Mouse (Mus musculus): ENCODE data around the gene Parp1.
"Not testable (repeated sequence)": the region's sequence is repeated elsewhere in the genome, so short reads cannot be mapped to it uniquely, and the experiment has no call there.

The Parp1 gene

DNA sequence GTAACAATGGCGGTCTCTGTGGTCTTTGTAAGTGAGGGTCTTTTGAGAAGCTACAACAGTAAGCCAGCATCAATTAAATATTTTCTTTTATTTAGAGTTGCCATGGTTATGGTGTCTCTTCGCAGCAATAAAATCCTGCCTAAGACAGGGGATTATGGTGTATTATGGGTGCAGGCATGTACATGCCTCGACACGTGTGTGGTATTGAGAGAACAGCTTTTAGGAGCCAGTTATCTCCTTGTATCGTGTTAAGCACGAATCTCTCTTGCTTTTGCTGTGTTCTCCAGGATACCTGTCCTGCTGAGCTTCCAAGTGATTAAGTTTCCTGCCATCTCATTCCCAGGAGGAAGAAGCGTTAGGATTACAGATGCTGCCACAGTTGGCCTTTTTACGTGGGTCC lies 9.3 kb upstream of the Parp1 start:
- no peak for DNase-seq (ENCODE audit: low read depth, low spot score)

DNA sequence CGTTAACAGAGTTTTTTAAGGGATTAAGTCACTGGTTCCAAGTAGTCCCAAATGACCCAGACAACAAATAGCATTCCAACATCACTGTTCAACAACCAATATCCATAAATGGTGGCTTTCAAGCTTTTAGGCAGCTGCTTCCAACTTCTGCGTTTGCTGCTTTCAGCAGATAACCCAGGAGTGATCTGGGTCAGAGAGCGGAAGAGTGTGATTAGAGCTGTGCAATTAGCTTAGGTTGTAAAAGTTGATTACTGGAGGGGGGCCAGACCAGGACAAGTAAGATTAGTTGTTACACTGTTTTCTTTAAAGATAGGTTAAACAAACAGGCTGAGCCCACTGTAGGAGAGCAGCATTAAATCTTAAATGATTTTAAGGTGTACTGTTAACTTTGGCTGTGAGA lies 7.5 kb upstream of the Parp1 start:
- no peak for DNase-seq (ENCODE audit: low read depth, low spot score)

DNA sequence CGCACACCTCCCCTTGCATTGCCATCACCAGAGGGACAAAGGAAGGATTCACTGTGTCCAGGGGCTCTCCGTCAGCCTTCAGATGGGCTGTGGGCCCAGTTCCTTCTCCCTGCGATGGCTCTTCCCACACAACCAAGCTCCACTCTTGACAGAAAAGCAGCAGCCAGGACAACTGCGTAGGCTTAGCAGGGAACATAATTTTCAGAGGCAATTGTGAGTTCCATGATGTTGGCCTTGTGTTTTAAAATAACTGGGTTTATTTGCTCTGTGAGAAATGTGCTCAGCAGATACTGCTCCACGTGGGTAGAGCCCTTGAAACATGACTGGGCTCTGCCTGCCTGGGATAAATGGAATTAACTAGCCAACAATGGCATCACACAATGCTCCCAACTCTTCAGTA lies 3.8 kb upstream of the Parp1 start:
- DNase-seq (ENCODE audit: low read depth, low spot score), result no peak

DNA sequence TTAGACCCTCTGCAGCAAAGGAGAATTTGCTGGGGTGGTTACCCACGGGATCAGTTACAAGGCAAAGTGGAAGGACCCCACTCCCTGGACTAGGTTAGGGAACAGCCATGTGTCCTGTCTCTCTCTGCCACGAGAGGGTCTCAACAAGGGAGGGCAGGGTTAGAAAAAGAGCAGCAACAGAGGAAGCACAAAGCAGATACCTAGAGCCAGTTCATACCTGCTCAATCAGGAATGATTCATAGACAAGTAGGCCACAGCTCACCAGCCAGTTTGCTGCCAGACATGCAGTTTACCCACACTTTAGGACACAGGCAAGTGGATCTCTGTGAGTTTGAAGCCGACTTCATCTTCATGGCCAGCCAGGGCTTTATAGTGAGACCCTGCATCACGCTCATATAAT lies 963 bp upstream of the Parp1 start:
- no peak for DNase-seq (ENCODE audit: low read depth, low spot score)

DNA sequence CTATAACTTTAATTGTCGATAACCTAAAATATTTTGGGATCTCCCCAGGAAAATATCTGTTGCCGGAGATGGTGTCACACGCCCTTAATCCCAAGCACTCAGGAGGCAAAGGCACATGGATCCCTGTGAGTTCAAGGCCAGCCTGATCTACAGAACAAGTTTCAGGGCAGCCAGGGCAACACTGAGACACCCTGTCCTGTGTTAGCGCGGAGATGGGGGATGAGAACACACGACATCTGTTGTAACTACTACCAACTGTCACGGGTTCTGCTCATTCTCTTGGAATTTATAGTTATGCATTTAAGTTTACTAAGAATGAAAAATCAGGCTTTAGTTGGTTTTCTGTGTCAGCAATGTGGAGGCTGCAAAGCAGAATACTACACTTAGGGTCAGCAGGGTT lies 476 bp upstream of the Parp1 start:
- DNase-seq (ENCODE audit: low read depth, low spot score), result no peak

DNA sequence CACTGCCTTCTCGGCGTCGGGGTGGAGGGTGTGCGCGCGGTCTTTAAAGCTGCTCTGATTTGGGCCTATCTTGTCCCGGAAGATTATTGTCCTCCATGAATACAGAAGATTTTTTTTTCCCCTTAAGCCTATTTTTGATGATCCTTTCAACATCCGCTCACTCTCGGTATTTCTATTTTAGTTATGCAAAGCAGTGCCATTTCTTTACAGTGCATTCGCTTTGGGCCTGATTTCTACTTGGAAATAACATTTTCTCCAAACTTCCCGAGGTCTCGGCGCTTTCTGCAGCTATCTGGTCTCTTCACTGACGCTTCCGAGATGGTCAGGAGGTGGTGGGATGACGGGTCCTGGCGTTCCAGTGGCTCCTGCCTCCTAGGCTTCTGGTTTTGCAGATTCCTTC lies 729 bp downstream of the Parp1 start:
- DNase-seq (ENCODE audit: low read depth, low spot score), result no peak

DNA sequence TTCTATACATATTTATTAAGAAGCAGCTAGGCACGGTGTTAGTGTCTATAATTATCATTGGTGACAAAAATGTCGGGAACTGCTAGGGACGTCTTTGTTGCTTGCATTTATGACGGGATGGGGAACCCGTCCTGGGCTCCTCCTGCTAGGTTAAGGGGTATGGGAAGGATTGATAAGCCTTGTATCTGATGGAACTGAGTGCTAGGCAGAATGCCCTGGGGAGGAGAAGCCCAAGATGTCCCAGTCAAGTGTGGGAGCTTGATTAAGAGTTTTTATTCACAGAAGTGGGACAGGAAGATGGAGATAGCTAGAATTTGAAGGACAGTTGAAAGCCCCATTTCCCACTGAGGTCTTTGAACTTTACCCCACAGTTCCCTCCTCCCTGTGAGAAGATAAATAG lies 1.5 kb downstream of the Parp1 start:
- DNase-seq (ENCODE audit: low read depth, low spot score), result no peak

DNA sequence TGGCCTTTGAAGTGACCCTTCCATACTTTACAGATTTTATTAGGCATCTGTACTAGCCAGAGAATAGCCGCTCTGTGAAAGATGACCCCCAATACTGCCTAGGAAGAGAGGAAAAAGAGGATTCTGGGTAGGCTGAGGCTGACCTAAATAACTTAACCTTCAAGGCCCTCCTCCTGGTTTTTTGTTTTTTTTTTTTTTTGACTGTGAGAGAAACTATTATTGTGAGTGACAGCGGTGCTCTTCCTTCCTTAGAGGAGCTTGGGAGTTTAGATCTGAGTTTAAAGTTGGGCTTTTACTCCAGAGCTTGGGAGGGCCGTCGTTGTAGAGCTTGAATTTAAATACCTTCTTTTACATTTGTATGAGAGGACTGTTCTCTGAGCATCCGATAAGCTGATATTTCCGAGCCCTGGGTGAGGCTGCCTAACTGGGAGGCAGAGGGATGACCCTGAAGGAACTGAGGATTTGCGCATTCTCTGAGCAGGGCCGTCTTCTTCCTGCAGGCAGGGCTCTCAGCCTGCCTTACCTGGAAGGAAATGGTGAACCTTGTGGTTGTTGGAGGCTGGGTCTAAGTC lies 2.4 kb downstream of the Parp1 start:
- DNase-seq (ENCODE audit: low read depth, low spot score), result no peak

DNA sequence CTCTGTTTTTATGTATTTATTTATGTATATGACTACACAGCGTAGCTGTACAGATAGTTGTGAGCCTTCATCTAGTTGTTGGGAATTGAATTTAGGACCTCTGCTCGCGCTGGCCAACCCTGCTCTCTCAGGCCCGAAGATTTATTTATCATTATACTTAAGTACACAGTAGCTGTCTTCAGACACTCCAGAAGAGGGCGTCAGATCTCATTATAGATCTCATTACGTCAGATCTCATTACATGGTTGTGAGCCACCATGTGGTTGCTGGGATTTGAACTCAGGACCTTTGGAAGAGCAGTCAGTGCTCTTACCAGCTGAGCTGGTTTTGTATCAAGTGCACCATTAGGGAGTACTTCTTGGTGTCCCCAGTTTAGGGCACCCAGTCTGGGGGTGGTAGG lies 3.0 kb downstream of the Parp1 start:
- DNase-seq (ENCODE audit: low read depth, low spot score), result not testable (repeated sequence)

DNA sequence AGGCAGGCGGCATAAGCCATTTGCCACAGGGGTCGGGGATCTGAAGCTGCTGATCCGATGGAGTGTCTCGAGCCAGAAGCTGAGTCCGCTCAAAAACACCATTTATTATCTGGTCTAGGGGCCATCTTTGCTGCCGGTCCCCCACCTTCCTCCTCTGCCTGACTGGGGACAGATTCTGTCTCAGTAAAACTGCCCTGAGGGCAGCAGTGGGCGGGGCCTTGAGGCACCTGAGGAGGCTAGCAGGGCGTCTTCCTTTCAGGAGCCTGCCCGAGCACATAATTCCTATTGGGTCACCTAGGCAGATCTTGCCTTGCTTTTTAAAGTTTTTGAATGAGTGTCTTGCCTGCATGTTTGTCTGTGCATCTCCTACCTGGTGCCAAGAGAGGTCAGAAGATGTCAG lies 3.4 kb downstream of the Parp1 start:
- no peak for DNase-seq (ENCODE audit: low read depth, low spot score)

DNA sequence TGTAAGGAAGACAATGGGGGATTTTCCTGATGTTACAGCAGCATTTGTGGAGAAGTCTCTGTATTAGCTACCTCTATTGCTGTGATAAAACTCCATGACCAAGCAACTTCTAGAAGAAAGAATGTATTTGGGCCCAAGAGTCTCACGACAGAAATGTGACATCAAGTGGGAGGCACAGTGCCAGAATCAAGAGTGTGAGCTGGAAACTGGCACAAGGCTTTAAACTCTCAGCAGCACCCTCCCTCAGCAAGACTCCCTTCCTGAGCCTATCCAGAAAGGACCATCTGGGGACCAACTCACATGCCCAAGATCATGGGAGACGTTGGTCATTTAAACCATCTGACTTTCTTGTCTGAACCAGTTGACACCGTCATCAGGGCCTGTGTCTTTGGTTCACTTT lies 7.8 kb downstream of the Parp1 start:
- no peak for DNase-seq (ENCODE audit: low read depth, low spot score)

DNA sequence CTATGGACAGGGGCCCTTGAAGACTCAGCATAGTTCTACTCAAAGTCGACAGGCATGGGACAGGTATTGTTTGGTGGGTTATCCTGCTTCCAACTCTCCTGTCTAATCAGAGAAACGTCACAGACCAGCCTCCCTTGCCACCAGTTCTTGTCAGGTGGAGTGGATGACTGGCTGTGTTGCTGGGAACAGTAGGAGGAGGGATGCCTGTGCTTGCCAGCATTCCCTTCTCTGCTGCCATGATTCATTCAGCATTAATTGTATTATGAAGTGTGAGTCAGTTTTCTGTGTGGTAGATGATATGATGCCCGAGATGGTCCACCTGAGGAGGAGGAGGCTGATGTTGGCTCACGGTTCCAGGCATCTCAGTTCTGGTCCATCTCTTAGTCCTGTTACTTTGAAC lies 9.1 kb downstream of the Parp1 start:
- DNase-seq (ENCODE audit: low read depth, low spot score), result no peak

DNA sequence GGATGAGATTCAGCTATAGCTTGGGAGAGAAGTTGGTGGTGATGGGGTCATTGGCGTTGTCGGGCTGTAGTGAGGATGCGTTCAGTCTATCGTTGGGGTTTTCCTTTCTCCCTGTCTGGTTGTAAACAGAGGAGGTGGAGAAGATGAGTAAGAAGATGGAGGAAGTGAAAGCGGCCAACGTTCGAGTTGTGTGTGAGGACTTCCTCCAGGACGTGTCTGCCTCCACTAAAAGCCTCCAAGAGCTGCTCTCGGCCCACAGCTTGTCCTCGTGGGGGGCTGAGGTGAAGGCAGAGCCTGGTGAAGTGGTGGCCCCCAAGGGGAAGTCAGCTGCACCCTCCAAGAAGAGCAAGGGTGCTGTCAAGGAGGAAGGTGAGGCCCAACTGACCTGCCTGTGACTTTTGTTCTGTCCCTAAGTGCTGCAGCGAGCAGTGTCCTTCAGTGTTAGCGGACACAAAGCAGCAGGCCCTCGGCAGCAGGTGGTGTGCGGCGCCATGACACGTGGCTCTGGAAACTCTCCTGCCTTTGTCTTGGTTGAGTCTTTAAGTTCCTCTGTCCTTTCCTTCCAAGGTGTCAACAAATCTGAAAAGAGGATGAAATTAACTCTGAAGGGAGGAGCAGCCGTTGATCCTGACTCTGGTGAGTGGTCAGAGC lies 19.2 kb downstream of the Parp1 start:
- DNase-seq (ENCODE audit: low read depth, low spot score), result no peak

DNA sequence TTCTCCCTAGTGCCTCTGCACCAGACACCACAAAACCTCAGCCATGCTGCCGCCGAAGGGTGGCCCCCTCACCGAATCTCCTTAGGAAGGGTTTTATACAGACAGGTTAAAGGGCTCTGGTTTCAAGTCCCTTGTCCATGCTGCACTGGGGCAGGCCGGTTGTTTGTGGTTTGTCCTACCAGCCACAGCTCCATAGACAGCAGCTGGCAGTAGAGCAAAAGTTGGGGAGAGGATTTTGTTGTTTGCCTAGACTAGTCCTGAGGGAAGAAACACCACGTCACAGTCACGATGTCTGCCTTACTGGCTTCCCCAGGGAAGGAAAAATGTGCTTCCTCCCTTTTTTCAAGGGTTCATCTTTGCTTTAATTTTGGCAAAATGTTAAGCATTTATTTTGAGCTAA lies 31.9 kb downstream of the Parp1 start:
- no peak for DNase-seq (ENCODE audit: low read depth, low spot score)

DNA sequence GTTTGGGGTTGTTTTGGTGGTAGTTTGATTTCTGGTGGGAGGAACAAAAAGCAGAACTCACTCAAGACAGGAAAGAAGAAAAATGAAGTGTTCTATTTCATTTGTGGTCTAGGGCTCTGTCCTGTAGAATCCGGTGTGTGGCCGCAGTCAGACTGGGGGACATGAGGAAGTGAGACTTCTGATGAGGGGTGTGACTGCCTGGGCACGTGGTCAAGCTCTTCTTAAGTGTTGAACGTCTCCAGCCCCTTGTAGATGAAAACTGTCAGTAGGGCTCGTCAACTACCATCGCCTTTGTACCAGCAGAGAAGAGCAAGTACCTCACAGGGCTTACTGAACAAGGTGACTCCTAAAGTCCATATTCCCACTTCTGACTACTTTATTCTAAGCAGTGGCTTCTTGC lies 33.1 kb downstream of the Parp1 start:
- DNase-seq (ENCODE audit: low read depth, low spot score), result no peak

DNA sequence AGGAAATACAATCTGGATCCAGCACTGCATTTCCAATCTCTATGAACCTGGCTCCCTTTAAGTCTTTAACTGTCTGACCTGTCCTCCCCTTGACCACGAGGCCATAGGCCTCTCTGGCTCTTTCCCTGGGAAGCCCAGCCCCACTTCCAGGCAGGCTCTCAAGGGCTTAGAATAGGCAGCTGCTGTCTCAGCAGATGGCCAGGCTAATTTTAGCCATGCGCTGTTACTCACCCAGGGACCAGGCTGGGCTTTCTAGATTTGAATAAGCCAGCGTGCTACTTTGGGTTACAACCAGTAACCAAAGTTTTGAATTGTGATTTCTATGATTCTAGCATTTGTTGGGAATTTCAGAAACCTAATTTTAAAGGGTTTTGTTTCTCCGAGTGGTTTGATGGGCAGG lies 35.9 kb downstream of the Parp1 start:
- no peak for DNase-seq (ENCODE audit: low read depth, low spot score)

DNA sequence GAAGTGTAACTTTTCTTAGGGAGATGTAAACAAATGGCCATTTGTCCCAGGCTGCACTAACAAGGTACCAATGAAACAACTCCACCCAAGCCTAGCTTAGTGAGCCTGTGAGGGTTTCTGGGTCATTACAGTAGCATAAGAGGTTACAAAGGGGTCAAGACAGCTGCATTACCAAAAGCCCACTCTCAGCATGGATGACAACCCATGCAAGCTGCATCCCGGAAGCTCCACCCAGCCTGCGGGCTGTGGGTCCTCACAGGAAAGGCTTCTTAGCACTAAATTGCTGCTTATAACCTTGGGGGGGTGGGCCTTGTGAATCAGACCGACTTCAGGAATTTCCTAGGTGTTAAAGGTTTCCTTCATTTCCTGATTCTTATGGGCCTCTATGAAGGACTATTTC lies 37.4 kb downstream of the Parp1 start:
- DNase-seq (ENCODE audit: low read depth, low spot score), result no peak

DNA sequence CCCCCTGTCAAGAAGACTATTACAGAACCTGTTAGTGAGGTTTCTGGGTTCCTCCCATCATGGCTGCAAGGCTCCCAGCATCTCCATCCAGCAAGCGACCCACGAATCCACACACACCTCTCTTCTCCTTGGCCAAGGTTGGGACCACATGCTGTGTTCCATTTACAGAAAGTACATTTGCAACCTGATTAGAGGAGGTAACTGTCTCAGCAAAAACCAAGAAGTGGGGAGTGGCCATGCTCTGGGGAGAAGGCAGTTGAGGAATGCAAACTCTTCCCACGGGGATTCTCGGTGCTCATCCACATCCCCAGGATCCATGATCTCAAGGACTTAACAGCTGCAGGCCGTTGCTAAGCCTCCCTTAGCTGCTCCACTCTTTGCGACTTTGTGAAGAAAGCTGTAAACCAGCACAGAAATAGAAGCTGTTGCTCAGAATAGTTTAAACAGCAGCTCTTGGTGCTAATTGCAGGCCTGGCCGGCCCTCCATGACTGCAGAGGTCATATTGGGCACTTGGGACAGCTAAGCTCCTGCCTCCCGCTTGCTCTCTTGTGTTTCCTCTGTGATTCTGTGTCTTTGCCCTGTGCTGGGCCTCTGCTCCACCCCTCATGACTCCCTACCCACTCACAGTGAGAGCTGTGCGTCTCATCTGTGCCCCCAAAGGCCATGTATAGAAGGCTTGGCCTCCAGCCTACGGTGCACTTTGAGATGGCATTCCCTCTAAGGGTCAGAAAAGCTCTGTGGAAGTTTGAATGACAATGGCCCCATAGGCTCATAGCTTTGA lies 38.3 kb downstream of the Parp1 start:
- no peak for DNase-seq (ENCODE audit: low read depth, low spot score)

DNA sequence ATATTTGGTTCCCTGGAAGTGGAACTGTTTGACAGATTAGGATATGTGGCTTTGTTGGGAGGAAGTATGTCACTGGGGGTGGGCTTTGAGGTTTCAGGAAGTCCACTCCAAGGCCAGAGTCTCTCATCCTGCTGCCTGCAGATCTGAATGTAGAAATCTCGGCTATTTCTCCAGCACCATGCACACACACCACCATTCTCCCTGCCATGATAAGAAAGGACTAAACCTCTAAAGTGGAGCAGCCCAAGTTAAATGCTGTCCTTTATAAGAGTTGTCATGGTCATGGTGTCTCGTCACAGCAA lies 38.8 kb downstream of the Parp1 start:
- no peak for DNase-seq (ENCODE audit: low read depth, low spot score)

DNA sequence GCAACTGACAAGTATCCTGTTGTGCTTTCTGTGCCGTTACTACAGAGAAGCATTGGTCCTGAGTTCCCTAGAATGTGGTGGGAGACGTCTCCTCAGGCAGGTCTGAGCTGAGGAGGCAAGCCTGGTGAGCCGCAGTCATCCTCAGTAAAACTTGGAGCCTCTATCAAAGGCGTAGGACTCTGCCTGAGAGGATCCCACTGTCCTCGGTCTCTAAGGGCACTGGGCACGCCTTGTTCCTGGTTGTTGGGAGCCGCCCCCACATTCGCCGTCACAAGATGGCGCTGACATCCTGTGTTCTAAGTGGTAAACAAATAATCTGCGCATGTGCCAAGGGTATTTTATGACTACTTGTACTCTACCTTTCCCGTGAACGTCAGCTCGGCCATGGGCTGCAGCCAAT lies 43.1 kb downstream of the Parp1 start:
- DNase-seq (ENCODE audit: low read depth, low spot score), result not testable (repeated sequence)

DNA sequence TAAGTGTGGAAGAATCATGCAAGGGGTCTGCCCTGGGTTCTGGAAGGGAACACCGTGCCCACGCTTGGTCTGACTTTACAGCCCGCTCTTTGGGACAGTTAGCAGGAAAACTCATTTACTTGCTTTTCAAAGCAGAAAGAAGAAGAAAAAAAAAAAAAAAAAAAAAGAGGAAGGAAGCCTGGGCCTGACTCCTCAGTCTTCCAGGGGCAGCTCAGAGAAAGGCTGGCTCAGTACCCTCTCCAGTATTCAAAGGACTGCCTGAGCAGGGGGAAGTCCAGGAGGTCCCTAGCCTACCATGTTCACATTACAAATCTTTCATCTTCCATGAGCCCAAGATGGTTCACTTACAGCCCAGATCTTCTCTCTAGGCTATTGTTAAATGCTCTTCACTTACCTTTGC lies 48.0 kb downstream of the Parp1 start:
- DNase-seq (ENCODE audit: low read depth, low spot score), result no peak

DNA sequence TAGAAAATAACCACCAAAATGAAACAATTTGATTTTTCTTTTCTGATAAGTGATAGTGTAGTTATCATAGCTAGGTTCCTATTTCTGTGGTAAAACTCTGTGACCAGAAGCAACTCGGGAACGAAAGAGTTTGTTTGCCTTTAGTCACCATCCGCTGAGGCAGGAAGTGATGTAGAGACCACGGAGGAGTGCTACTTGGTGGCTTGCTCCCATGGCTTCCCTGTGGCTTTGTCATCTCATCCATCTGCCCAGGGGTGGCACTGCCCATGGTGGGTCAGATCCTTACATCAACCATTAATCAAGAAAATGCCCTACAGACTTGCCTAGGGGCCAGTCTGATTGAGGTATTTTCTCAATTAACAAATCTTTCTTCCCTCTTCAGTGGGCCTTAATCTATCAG lies 53.7 kb downstream of the Parp1 start:
- DNase-seq (ENCODE audit: low read depth, low spot score), result no peak

DNA sequence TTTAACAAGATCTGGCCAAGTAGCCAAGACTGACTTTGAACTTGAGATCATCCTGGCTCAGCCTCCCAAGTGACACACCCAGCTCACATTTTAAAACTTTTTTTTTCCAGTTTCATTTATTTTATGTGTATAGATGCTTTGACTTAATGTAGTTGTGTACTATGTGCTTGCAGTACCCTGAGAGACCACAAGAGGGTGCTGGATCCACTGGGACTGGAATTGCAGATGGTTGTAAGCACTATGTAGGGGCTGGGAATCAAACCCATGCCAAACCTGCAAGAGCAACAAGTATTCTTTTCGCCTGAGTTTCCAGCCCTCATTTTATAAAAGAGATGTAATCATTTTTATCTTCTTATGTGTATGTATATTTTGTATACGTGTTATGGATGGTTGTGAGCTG lies 55.2 kb downstream of the Parp1 start:
- no peak for DNase-seq (ENCODE audit: low read depth, low spot score)

DNA sequence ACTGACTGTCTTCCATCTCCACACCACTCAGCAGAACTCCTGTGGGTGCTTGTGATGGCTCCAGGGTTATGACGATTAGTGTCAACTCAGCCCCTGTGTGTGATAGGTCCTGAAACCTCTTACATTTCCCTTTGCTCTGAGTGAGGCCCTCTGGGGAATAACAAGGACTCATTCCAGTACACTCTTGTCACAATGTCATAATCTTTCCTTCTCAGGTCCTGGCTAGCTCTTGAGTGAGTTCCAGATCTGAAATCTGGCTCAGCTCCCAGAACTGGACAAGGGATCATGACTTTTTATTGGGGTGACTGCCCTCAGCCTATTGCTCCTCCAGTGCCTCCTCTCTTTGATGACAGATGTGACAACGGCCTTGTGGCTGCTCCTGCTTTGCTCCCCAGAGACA lies 57.4 kb downstream of the Parp1 start:
- DNase-seq (ENCODE audit: low read depth, low spot score), result no peak
